Mouse (Mus musculus) kidney, adult 2 months (tissue): ENCODE results near the gene Git2.

Experiments used
- CTCF ChIP-seq: fragments of 200-500 bp; conservative IDR thresholded peaks from 2 replicates; pipeline ENCODE4 v1.5.1; 2011; ENCODE audit warnings: low read depth, mild to moderate bottlenecking, control low read depth, low read length, moderate library complexity, mixed read lengths; ENCODE audit not compliant: insufficient read depth, insufficient read length
- POLR2A ChIP-seq: fragments of 200-500 bp; IDR thresholded peaks from one replicate; pipeline ENCODE4 v1.6.1; 2011; ENCODE audit warnings: low read depth, low read length, control low read depth

DNA sequence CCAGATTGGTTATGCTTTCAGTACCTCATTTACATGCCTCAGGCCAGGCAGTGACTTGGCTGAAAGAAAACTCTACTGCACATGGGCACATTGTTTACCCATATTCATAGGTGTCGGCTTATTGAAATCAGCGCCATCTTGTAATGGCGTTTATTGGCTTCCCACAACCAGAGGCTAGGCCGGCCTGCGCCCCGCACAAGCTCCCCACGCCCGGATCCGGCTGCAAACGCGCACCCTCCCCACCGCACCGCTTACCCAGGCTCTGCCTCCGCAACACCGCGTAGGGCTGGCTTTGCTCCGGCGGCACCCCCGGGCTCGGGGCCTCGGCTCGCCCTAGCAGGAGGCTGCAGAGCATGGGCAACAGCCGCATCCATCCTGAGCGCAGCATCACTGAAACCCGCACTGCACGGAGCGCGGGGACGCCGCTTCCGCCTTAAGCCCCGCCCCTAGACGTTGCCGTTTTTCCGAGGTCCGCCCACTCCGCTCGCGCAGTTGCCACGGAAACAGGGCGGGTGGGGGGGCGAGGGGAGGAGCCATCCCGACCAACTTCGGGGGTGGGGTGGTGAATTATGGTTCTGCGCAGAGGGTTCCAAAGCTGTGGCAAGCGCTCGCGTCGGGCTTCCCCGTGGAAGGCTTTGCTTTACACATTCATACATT lies 38.3 kb upstream of the Git2 start:
- TF ChIP-seq CTCF (no peak), POLR2A (peak; percentile 39)
